Mouse (Mus musculus): ENCODE data around the gene Olfr691. TPM values are rescaled to one million over a fixed set of nuclear protein-coding genes. Genes with fewer than 3 reads are reported as not detected.
"Not testable (repeated sequence)": the region's sequence is repeated elsewhere in the genome, so short reads cannot be mapped to it uniquely, and the experiment has no call there.

The Olfr691 gene
- polyA plus RNA-seq (2015; fragmentation: Nextera tagmentation; extraction: Ambion mirVana), result 0.11 TPM in 1 of 2 replicates, not detected in the other

- 58% methylated on average over 1 of the region's 1 CpGs for WGBS
- Histone ChIP-seq H3K36me3 (no peaks in the 10 kb centered on the region), H3K27me3 (no peaks in the 10 kb centered on the region), H3K9ac (replicated peaks) (no peak within 1 kb of the TSS), H3K4me2 (replicated peaks) (no peak within 1 kb of the TSS), H3K4me3 (no peak within 1 kb of the TSS), H3K9me3 (no peaks in the 10 kb centered on the region), H3K4me1 (no peaks in the 10 kb centered on the region), H3K27ac (replicated peaks) (no peak within 1 kb of the TSS)
- ATAC-seq (replicated peaks), result no peak
Measured at GRCm38 (mm10) chr7:105342170-105342569, at the start of gene Olfr691. Olfr691 (minus strand) TSS chr7:105342270.

GRCm38 (mm10) chr7:105390236-105390635 is 48.2 kb upstream of the Olfr691 start:
- no peak overlapping the region for H3K4me3 ChIP-seq
- 0 out of 2 replicates have a peak, but pooled peaks cover 5% of the 10 kb centered on the region for H3K4me1 ChIP-seq

GRCm38 (mm10) chr7:105387696-105388095 is 45.6 kb upstream of the Olfr691 start:
- Histone ChIP-seq H3K27ac (replicated peaks) (no peak overlapping the region), H3K36me3 (peaks cover 74% of the 10 kb centered on the region), H3K9me3 (no peaks in the 10 kb centered on the region), H3K4me2 (replicated peaks) (no peak overlapping the region), H3K4me3 (no peak overlapping the region), H3K27me3 (no peaks in the 10 kb centered on the region), H3K9ac (replicated peaks) (no peak overlapping the region), H3K4me1 (no peaks in the 10 kb centered on the region)
- 96% methylated on average over 2 of the region's 2 CpGs for WGBS
- no peak for ATAC-seq (replicated peaks)

More at GRCm38 (mm10) chr7:105390236-105390635, 48.2 kb upstream of the Olfr691 start:
- ATAC-seq (replicated peaks), result no peak
- H3K9me3 ChIP-seq, result no peaks in the 10 kb centered on the region
- no peaks in the 10 kb centered on the region for H3K27me3 ChIP-seq
- H3K27ac ChIP-seq (replicated peaks), result no peak overlapping the region
- H3K4me2 ChIP-seq (replicated peaks), result no peak overlapping the region
- WGBS, result 93% methylated on average over 2 of the region's 2 CpGs
- no peak overlapping the region for H3K9ac ChIP-seq (replicated peaks)
- peaks cover 48% of the 10 kb centered on the region for H3K36me3 ChIP-seq

GRCm38 (mm10) chr7:105380329-105380728 is 38.3 kb upstream of the Olfr691 start:
- H3K36me3 ChIP-seq, result peaks cover 81% of the 10 kb centered on the region
- H3K4me1 ChIP-seq, result no peaks in the 10 kb centered on the region
- H3K9me3 ChIP-seq, result no peaks in the 10 kb centered on the region
- no peak overlapping the region for H3K4me2 ChIP-seq (replicated peaks)
- no peak overlapping the region for H3K9ac ChIP-seq (replicated peaks)
- H3K4me3 ChIP-seq, result no peak overlapping the region
- no peaks in the 10 kb centered on the region for H3K27me3 ChIP-seq
- WGBS, result 98% methylated on average over 3 of the region's 3 CpGs
- ATAC-seq (replicated peaks), result no peak
- H3K27ac ChIP-seq (replicated peaks), result no peak overlapping the region

- H3K27me3 ChIP-seq, result no peaks in the 10 kb centered on the region
- 100% methylated on average over 1 of the region's 1 CpGs for WGBS
- H3K9me3 ChIP-seq, result no peaks in the 10 kb centered on the region
- peaks cover 39% of the 10 kb centered on the region for H3K36me3 ChIP-seq
- 0 out of 2 replicates have a peak, but pooled peaks have one; percentile 16 for ATAC-seq (replicated peaks)
- H3K4me2 ChIP-seq (replicated peaks), result no peak within 1 kb of the TSS
- no peak within 1 kb of the TSS for H3K27ac ChIP-seq (replicated peaks)
- H3K4me3 ChIP-seq, result no peak within 1 kb of the TSS
- no peak within 1 kb of the TSS for H3K9ac ChIP-seq (replicated peaks)
- no peaks in the 10 kb centered on the region for H3K4me1 ChIP-seq
Measured at GRCm38 (mm10) chr7:105374866-105375265, 32.8 kb upstream of the Olfr691 start, which contains the start of gene Gm5901. Gm5901 (plus strand) TSS chr7:105375038.

GRCm38 (mm10) chr7:105373976-105374375 is 31.9 kb upstream of the Olfr691 start:
- peaks cover 30% of the 10 kb centered on the region for H3K36me3 ChIP-seq
- no peaks in the 10 kb centered on the region for H3K27me3 ChIP-seq
- whole genome bisulfite sequencing, result 96% methylated on average over 3 of the region's 3 CpGs
- H3K9me3 ChIP-seq, result no peaks in the 10 kb centered on the region
- no peak for ATAC-seq (replicated peaks)
- no peak overlapping the region for H3K27ac ChIP-seq (replicated peaks)
- H3K4me2 ChIP-seq (replicated peaks), result no peak overlapping the region
- no peaks in the 10 kb centered on the region for H3K4me1 ChIP-seq
- no peak overlapping the region for H3K4me3 ChIP-seq
- no peak overlapping the region for H3K9ac ChIP-seq (replicated peaks)

- no peak overlapping the region for H3K27ac ChIP-seq (replicated peaks)
- H3K9me3 ChIP-seq, result no peaks in the 10 kb centered on the region
- no peaks in the 10 kb centered on the region for H3K27me3 ChIP-seq
- ATAC-seq (replicated peaks), result no peak
- H3K4me2 ChIP-seq (replicated peaks), result no peak overlapping the region
- WGBS, result 79% methylated on average over 4 of the region's 4 CpGs
- peaks cover 26% of the 10 kb centered on the region for H3K36me3 ChIP-seq
- H3K4me1 ChIP-seq, result no peaks in the 10 kb centered on the region
- H3K9ac ChIP-seq (replicated peaks), result no peak overlapping the region
- H3K4me3 ChIP-seq, result no peak overlapping the region
Measured at GRCm38 (mm10) chr7:105373509-105373908, 31.4 kb upstream of the Olfr691 start.

- Histone ChIP-seq H3K9ac (replicated peaks) (no peak overlapping the region), H3K27me3 (no peaks in the 10 kb centered on the region), H3K4me2 (replicated peaks) (no peak overlapping the region), H3K4me3 (no peak overlapping the region), H3K27ac (replicated peaks) (no peak overlapping the region), H3K9me3 (no peaks in the 10 kb centered on the region), H3K4me1 (no peaks in the 10 kb centered on the region), H3K36me3 (peaks cover 20% of the 10 kb centered on the region)
- ATAC-seq (replicated peaks), result no peak
- 100% methylated on average over 1 of the region's 1 CpGs for WGBS
Measured at GRCm38 (mm10) chr7:105372912-105373311, 30.8 kb upstream of the Olfr691 start.

GRCm38 (mm10) chr7:105368521-105368920 is 26.5 kb upstream of the Olfr691 start:
- no peak overlapping the region for H3K4me3 ChIP-seq
- ATAC-seq (replicated peaks), result no peak; the same call in 1 of the 2 replicates
- H3K9me3 ChIP-seq, result no peaks in the 10 kb centered on the region
- peaks cover 3% of the 10 kb centered on the region for H3K36me3 ChIP-seq
- H3K4me2 ChIP-seq (replicated peaks), result no peak overlapping the region
- 92% methylated on average over 4 of the region's 4 CpGs for WGBS
- H3K27ac ChIP-seq (replicated peaks), result no peak overlapping the region
- H3K9ac ChIP-seq (replicated peaks), result no peak overlapping the region
- no peaks in the 10 kb centered on the region for H3K4me1 ChIP-seq
- no peaks in the 10 kb centered on the region for H3K27me3 ChIP-seq

GRCm38 (mm10) chr7:105367930-105368329 is 25.9 kb upstream of the Olfr691 start, which contains the start of gene Olfr692:
Olfr692 (plus strand) TSS chr7:105368230.
- 93% methylated on average over 1 of the region's 1 CpGs for WGBS
- H3K4me3 ChIP-seq, result no peak within 1 kb of the TSS
- H3K9ac ChIP-seq (replicated peaks), result no peak within 1 kb of the TSS
- no peaks in the 10 kb centered on the region for H3K4me1 ChIP-seq
- ATAC-seq (replicated peaks), result no peak
- no peak within 1 kb of the TSS for H3K27ac ChIP-seq (replicated peaks)
- H3K36me3 ChIP-seq, result peaks cover 3% of the 10 kb centered on the region; the same call in 1 of the 2 replicates
- no peaks in the 10 kb centered on the region for H3K9me3 ChIP-seq
- no peak within 1 kb of the TSS for H3K4me2 ChIP-seq (replicated peaks)
- no peaks in the 10 kb centered on the region for H3K27me3 ChIP-seq

- no peaks in the 10 kb centered on the region for H3K9me3 ChIP-seq
- H3K36me3 ChIP-seq, result peaks cover 3% of the 10 kb centered on the region; the same call in 1 of the 2 replicates
- no peak overlapping the region for H3K27ac ChIP-seq (replicated peaks)
- no peak overlapping the region for H3K4me3 ChIP-seq
- H3K27me3 ChIP-seq, result no peaks in the 10 kb centered on the region
- 95% methylated on average over 5 of the region's 5 CpGs for WGBS
- no peak overlapping the region for H3K4me2 ChIP-seq (replicated peaks)
- no peak for ATAC-seq (replicated peaks)
- no peak overlapping the region for H3K9ac ChIP-seq (replicated peaks)
- no peaks in the 10 kb centered on the region for H3K4me1 ChIP-seq
Measured at GRCm38 (mm10) chr7:105367268-105367667, 25.2 kb upstream of the Olfr691 start.

- Histone ChIP-seq H3K27ac (replicated peaks) (no peak overlapping the region), H3K4me1 (no peaks in the 10 kb centered on the region)
Measured at GRCm38 (mm10) chr7:105361713-105362112, 19.6 kb upstream of the Olfr691 start.

GRCm38 (mm10) chr7:105356487-105356886 is 14.4 kb upstream of the Olfr691 start:
- not testable (repeated sequence) for ATAC-seq (replicated peaks); H3K9me3 ChIP-seq; H3K4me2 ChIP-seq (replicated peaks); H3K9ac ChIP-seq (replicated peaks); H3K4me3 ChIP-seq; H3K36me3 ChIP-seq; H3K27ac ChIP-seq (replicated peaks); H3K4me1 ChIP-seq; H3K27me3 ChIP-seq
- WGBS, result 93% methylated on average over 1 of the region's 2 CpGs

More at GRCm38 (mm10) chr7:105361713-105362112, 19.6 kb upstream of the Olfr691 start:
- H3K27me3 ChIP-seq, result no peaks in the 10 kb centered on the region
- H3K36me3 ChIP-seq, result no peaks in the 10 kb centered on the region
- H3K9me3 ChIP-seq, result no peaks in the 10 kb centered on the region
- H3K4me3 ChIP-seq, result no peak overlapping the region
- no peak overlapping the region for H3K4me2 ChIP-seq (replicated peaks)
- WGBS, result 94% methylated on average over 2 of the region's 2 CpGs
- H3K9ac ChIP-seq (replicated peaks), result no peak overlapping the region
- no peak for ATAC-seq (replicated peaks)

All from forebrain, embryonic 15.5 days (tissue).